Mouse (Mus musculus): ENCODE measurements around the gene Gm10142. TPM values are rescaled to one million over a fixed set of nuclear protein-coding genes. Genes with fewer than 3 reads are reported as not detected.
"Not testable (repeated sequence)": the region's sequence is repeated elsewhere in the genome, so short reads cannot be mapped to it uniquely, and the experiment has no call there.

Gm10142 gene
- polyA plus RNA-seq, 1 experiment from 2014 or later = not detected

DNA sequence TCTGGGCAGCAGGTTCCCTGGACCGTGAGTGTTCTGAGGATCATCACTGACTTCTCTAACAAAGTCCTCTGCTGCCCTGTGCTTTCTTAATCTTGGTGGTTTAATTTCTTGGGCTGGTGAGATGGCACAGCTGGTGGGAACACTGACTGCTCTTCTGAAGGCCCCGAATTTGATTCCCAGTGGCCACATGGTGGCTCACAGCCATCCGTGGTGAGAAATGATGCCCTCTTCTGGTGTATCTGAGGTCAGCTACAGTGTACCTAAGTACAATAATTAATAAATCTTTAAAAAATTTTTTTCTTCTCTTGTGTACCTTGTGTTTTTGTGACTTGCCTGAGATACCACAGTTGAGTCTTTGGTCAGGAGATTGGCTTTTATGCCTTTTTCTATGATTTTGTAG is 36.7 kb downstream of the Gm10142 start:
- H3K9me3 ChIP-seq (ENCODE audit: control insufficient read depth, low read length); H3K27ac ChIP-seq (ENCODE audit: low read length); H3K4me1 ChIP-seq (replicated peaks; ENCODE audit: control insufficient read depth, insufficient read depth, low read length); H3K9ac ChIP-seq (replicated peaks; ENCODE audit: low read depth, low read length); H3K4me3 ChIP-seq (replicated peaks; ENCODE audit: low read length); H3K4me2 ChIP-seq (ENCODE audit: low read length); ATAC-seq; H3K36me3 ChIP-seq (ENCODE audit: control insufficient read depth, insufficient read depth); H3K27me3 ChIP-seq (replicated peaks; ENCODE audit: control insufficient read depth, insufficient read depth, low read length): not testable (repeated sequence)
- WGBS = 64% methylated on average over 3 of the region's 3 CpGs

GRCm38 (mm10) chr10:77753448-77753847 is 37.8 kb downstream of the Gm10142 start:
- ATAC-seq = no peak
- Histone ChIP-seq H3K9ac (replicated peaks; ENCODE audit: low read depth, low read length) (no peak overlapping the region), H3K9me3 (ENCODE audit: control insufficient read depth, low read length) (no peaks in the 10 kb centered on the region), H3K4me3 (replicated peaks; ENCODE audit: low read length) (no peak overlapping the region), H3K4me2 (ENCODE audit: low read length) (no peak overlapping the region), H3K36me3 (ENCODE audit: control insufficient read depth, insufficient read depth) (no peaks in the 10 kb centered on the region), H3K27ac (ENCODE audit: low read length) (no peak overlapping the region), H3K27me3 (replicated peaks; ENCODE audit: control insufficient read depth, insufficient read depth, low read length) (no peaks in the 10 kb centered on the region), H3K4me1 (replicated peaks; ENCODE audit: control insufficient read depth, insufficient read depth, low read length) (no peaks in the 10 kb centered on the region)

DNA sequence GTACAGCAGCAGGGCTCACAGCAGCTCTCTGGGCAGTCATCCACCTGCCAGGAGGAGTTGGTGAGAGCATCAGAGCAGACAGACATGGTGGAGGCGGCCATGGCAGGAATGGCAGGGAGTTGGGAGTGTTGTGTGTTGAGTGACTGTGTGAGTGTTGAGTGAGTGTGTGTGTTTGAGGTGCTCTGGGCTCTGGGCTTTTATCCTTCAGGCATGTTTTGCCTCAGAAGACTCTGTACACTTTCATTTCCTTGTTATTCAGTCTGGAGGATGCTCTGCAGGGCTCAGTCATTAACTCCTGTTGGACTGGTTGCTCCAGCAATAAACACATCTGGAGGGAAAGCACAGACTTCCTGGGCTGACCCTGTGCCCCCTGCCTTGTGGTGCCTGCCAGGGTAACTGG is 44.0 kb downstream of the Gm10142 start, which contains the start of gene Gm3233:
Gm3233 (minus strand) TSS at position 101 of the 400 bp plus-strand sequence.
- not testable (repeated sequence) for H3K4me3 ChIP-seq (replicated peaks; ENCODE audit: low read length); H3K4me1 ChIP-seq (replicated peaks; ENCODE audit: control insufficient read depth, insufficient read depth, low read length); ATAC-seq; H3K27me3 ChIP-seq (replicated peaks; ENCODE audit: control insufficient read depth, insufficient read depth, low read length); H3K9ac ChIP-seq (replicated peaks; ENCODE audit: low read depth, low read length); H3K36me3 ChIP-seq (ENCODE audit: control insufficient read depth, insufficient read depth); H3K4me2 ChIP-seq (ENCODE audit: low read length); H3K9me3 ChIP-seq (ENCODE audit: control insufficient read depth, low read length); H3K27ac ChIP-seq (ENCODE audit: low read length)
- WGBS = no CpG with 5 or more reads among the region's 1 CpGs

Other genes with a start within 250 kb of the Gm10142 start
- gene Fam207a, start 200.0 kb upstream of the Gm10142 start, polyA plus RNA-seq (2015; fragmentation: Nextera tagmentation; extraction: Ambion mirVana) = 41.6 and 42.8 TPM in 2 replicates
- gene Itgb2, start 185.6 kb upstream of the Gm10142 start, polyA plus RNA-seq (2015; fragmentation: Nextera tagmentation; extraction: Ambion mirVana) = 0.80 and 0.85 TPM in 2 replicates
- 73.3 and 80.5 TPM in 2 replicates for gene Pttg1ip, start 134.1 kb upstream of the Gm10142 start, polyA plus RNA-seq (2015; fragmentation: Nextera tagmentation; extraction: Ambion mirVana)
- 335 and 349 TPM in 2 replicates for gene Sumo3, start 109.7 kb upstream of the Gm10142 start, polyA plus RNA-seq (2015; fragmentation: Nextera tagmentation; extraction: Ambion mirVana)
- 1.2 and 8.4 TPM in 2 replicates for gene Gm49325, start 109.6 kb upstream of the Gm10142 start, polyA plus RNA-seq (2015; fragmentation: Nextera tagmentation; extraction: Ambion mirVana)
- 107 and 114 TPM in 2 replicates for gene Ube2g2, start 93.5 kb upstream of the Gm10142 start, polyA plus RNA-seq (2015; fragmentation: Nextera tagmentation; extraction: Ambion mirVana)
- gene Tspear, start 29.2 kb upstream of the Gm10142 start, polyA plus RNA-seq (2015; fragmentation: Nextera tagmentation; extraction: Ambion mirVana) = 0.30 and 0.39 TPM in 2 replicates
- not detected in 2 replicates for gene Gm19402, start 25.1 kb upstream of the Gm10142 start, polyA plus RNA-seq (2015; fragmentation: Nextera tagmentation; extraction: Ambion mirVana)
- gene Gm9508, start 18.6 kb upstream of the Gm10142 start, polyA plus RNA-seq (2015; fragmentation: Nextera tagmentation; extraction: Ambion mirVana) = not detected in 2 replicates
- not detected in 2 replicates for gene Gm10272, start 9.2 kb upstream of the Gm10142 start, polyA plus RNA-seq (2015; fragmentation: Nextera tagmentation; extraction: Ambion mirVana)
- not detected in 2 replicates for gene Gm10024, start 4.3 kb upstream of the Gm10142 start, polyA plus RNA-seq (2015; fragmentation: Nextera tagmentation; extraction: Ambion mirVana)
- gene Krtap12-1, start 4.8 kb downstream of the Gm10142 start, polyA plus RNA-seq (2015; fragmentation: Nextera tagmentation; extraction: Ambion mirVana) = not detected in 2 replicates
- not detected in 2 replicates for gene Gm10100, start 10.7 kb downstream of the Gm10142 start, polyA plus RNA-seq (2015; fragmentation: Nextera tagmentation; extraction: Ambion mirVana)
- not detected in 2 replicates for gene Gm18596, start 26.8 kb downstream of the Gm10142 start, polyA plus RNA-seq (2015; fragmentation: Nextera tagmentation; extraction: Ambion mirVana)
- gene Gm9736, start 35.5 kb downstream of the Gm10142 start, polyA plus RNA-seq (2015; fragmentation: Nextera tagmentation; extraction: Ambion mirVana) = not detected in 2 replicates
- not detected in 2 replicates for gene Gm3233, start 43.9 kb downstream of the Gm10142 start, polyA plus RNA-seq (2015; fragmentation: Nextera tagmentation; extraction: Ambion mirVana)
- gene Gm3238, start 55.5 kb downstream of the Gm10142 start, polyA plus RNA-seq (2015; fragmentation: Nextera tagmentation; extraction: Ambion mirVana) = not detected in 2 replicates
- gene Gm7138, start 61.1 kb downstream of the Gm10142 start, polyA plus RNA-seq (2015; fragmentation: Nextera tagmentation; extraction: Ambion mirVana) = not detected in 2 replicates
- not detected in 2 replicates for gene Gm3250, start 66.7 kb downstream of the Gm10142 start, polyA plus RNA-seq (2015; fragmentation: Nextera tagmentation; extraction: Ambion mirVana)
- gene Gm7137, start 72.4 kb downstream of the Gm10142 start, polyA plus RNA-seq (2015; fragmentation: Nextera tagmentation; extraction: Ambion mirVana) = not detected in 2 replicates
- gene Gm9639, start 79.3 kb downstream of the Gm10142 start, polyA plus RNA-seq (2015; fragmentation: Nextera tagmentation; extraction: Ambion mirVana) = not detected in 2 replicates
- not detected in 2 replicates for gene Gm19668, start 83.3 kb downstream of the Gm10142 start, polyA plus RNA-seq (2015; fragmentation: Nextera tagmentation; extraction: Ambion mirVana)
- gene Gm9507, start 96.0 kb downstream of the Gm10142 start, polyA plus RNA-seq (2015; fragmentation: Nextera tagmentation; extraction: Ambion mirVana) = not detected in 2 replicates
- not detected in 2 replicates for gene Gm2696, start 98.9 kb downstream of the Gm10142 start, polyA plus RNA-seq (2015; fragmentation: Nextera tagmentation; extraction: Ambion mirVana)
- gene Krtap10-4, start 111.3 kb downstream of the Gm10142 start, polyA plus RNA-seq (2015; fragmentation: Nextera tagmentation; extraction: Ambion mirVana) = not detected in 2 replicates
- not detected in 2 replicates for gene Krtap10-10, start 120.1 kb downstream of the Gm10142 start, polyA plus RNA-seq (2015; fragmentation: Nextera tagmentation; extraction: Ambion mirVana)
- gene Gm36176, start 131.0 kb downstream of the Gm10142 start, polyA plus RNA-seq (2015; fragmentation: Nextera tagmentation; extraction: Ambion mirVana) = not detected in 2 replicates
- not detected in 2 replicates for gene Gm10318, start 137.1 kb downstream of the Gm10142 start, polyA plus RNA-seq (2015; fragmentation: Nextera tagmentation; extraction: Ambion mirVana)
- not detected in 2 replicates for gene Gm3285, start 146.2 kb downstream of the Gm10142 start, polyA plus RNA-seq (2015; fragmentation: Nextera tagmentation; extraction: Ambion mirVana)
- gene Lrrc3, start 186.7 kb downstream of the Gm10142 start, polyA plus RNA-seq (2015; fragmentation: Nextera tagmentation; extraction: Ambion mirVana) = 10.9 and 15.7 TPM in 2 replicates